Mouse (Mus musculus) adrenal gland, postnatal 10 days (tissue): ENCODE data around the gene Arhgap44. TPM values are rescaled to one million over a fixed set of nuclear protein-coding genes. Genes with fewer than 3 reads are reported as not detected.
A peak's percentile ranks its signal among the peaks of the same experiment; 100 is the strongest.

Experiments
- DNase-seq: peaks from one replicate; pipeline ENCODE4 v3.0.0; 2021; ENCODE audit warnings: mixed read lengths
- total RNA-seq, 2 experiments: library from RNA; stranded (reverse); gene quantifications; 2 replicates each; pipeline ENCODE4 v1.2.3; 2021

Gene Arhgap44
- total RNA-seq, 2 experiments from 2014 or later = 7.5 to 8.7 TPM

DNA sequence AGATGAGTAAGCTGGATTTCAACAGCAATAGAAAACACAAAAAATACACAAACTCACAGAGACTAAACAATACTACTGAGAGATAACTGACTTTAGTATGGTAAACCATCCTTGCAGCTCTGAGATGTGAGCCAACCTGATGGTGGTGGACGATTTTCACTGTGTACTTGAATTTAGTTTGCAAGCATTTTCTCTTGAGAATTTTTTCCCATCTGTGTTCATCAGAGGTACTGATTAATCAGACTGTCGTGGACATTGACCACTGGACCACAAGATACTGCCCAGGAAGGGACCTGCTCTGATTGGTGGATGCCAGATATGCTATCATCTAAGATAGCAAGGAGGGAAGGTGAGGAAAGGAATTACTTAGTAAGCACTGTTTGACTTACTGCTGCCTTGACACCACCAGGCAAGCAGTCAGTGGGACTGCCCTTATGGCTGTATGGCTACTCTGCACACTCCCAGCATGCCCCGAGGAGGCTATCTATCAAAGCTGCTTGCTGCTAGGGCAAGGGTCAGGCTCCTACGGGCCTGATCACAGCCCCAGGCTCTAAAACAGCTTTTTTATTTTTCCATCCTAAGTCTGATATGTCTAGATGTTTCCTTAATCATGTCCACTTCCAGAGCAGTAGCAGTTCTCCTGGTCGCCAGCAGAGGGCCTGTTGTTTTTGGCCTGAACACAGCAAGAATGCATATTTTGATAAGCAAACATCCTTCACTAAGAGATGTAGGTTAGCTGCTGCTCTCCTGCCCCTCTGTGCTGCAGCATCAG, 74.1 kb downstream of the Arhgap44 start:
- DNase-seq = peak; percentile 72

DNA sequence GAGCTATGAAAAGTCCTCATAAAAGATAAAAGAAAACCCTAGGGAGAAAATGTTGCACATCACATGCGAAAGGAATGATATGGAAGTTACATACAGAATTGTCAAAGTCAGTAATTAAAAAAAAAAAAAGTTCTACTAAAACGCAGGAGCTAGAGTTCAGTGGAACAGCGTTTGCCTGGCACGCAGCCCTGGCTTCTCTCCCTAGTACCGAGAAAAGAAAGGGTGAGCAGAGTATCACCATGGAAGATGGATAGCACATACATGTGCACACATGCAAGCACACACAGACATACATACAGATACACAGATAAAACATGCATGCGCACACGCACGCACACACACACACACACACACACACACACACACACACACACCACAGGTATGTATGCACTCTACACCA, 82.0 kb downstream of the Arhgap44 start:
- no peak for DNase-seq

DNA sequence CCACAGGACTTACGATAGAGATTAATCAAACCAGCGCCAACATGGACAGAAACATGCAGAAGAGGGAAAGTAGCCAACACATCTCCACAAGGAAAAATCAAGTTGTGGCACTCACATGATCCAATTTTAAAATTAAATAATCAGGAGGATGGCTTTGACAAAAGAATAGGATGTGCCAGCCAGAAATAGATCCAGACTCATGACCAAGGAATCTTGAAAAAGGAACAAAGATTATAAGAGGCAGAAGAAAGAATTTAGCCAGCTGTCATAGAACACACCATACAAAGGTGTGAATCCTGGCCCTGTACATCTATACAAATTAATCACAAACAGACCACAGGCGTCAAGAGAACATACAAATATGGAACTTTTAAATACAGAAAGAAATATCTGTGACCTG, 82.5 kb downstream of the Arhgap44 start:
- no peak for DNase-seq

DNA sequence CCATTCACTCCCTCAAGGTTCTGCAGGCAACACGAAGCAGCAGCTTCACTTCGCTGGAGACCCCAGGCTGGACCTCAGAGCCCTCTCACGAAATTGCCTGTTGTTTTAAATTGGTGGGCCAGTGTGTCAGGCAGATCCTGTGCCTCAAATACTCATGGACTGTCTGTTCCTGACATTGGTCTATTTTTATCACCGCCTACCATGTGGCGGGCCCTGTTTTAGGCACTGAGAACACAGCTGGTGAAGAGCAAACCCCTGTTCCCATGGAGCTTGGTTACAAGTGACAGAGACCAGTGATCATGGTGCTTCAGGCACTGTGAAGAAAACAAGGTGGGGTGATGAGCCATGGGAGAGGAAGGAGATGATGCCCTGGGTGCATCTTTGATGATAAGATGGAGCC, 93.2 kb downstream of the Arhgap44 start:
- no peak for DNase-seq

DNA sequence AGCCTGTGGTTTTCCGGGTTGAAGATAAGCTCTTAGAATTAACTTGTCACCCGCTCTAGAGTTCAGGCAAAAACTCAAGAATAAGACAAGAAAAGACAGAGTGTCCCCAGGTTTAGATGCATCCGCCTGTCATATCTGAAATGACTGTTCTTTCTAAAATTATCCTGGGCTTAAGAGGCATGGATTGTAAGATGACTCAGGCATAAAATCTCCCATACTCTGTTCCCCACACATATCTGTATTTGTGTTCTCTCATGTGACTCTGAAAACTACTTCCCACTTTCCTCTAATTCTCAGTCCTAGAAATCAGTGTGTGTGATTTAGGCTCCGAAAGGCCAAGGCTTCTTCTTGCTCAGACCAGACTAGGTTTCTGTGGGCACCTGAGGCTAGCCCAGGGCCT, 93.7 kb downstream of the Arhgap44 start:
- DNase-seq = no peak

DNA sequence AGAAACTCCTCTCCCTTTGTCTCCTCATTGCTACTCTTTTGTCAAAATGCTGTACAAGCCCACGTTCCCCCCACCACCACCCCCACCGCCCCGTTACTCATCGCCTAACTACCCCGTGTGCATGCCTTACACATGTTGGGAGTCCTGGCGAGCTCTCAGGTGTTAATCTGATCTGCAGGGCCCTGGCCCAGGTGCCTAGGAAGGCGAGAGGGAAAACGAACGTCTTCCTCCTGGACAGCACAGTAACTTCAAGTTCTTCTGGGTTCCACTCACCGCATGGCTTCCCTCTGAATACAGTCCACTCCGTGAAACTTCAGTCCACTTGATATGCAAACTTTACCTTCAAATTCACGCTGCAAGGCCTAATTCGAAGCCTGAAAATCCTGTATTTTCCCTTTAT, 97.6 kb downstream of the Arhgap44 start:
- no peak for DNase-seq

DNA sequence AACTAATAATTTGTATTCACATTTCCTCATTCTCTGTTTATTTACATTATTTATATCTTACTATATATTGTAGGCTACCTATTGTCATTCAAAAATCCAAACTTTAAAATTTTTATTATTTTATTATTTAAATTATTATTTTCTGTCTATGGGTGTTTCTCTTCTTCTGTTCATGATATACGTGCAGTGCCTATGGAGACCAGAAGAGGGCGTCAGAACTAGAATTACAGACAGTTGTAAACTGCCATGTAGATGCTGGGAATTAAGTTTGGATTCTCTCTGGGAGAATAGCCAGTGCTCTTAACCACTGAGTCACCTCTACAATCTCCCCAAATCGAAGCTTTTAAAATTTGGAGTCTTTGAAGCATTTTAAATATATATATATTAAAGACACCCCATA, 101.3 kb downstream of the Arhgap44 start:
- no peak for DNase-seq

DNA sequence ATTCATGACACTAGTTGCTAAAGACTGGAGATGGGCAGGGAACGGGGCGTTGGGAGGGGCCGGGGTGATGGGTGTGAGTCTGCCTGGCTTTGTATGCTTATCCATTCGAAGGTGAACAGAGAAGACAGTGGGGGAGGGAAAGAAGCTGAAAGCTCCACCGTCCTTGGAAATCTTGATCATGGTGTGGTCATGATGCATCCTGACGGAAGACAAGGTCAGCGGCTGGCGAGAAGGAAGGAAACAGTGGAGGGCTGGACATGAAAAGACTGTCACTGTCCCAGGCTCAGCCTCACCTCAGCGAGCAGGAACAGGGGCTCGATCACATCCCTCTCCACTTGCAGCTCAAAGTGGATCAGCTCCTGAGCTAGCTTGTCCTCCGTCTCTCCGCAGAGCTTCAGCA, 103.2 kb downstream of the Arhgap44 start:
- peak; percentile 25 for DNase-seq

DNA sequence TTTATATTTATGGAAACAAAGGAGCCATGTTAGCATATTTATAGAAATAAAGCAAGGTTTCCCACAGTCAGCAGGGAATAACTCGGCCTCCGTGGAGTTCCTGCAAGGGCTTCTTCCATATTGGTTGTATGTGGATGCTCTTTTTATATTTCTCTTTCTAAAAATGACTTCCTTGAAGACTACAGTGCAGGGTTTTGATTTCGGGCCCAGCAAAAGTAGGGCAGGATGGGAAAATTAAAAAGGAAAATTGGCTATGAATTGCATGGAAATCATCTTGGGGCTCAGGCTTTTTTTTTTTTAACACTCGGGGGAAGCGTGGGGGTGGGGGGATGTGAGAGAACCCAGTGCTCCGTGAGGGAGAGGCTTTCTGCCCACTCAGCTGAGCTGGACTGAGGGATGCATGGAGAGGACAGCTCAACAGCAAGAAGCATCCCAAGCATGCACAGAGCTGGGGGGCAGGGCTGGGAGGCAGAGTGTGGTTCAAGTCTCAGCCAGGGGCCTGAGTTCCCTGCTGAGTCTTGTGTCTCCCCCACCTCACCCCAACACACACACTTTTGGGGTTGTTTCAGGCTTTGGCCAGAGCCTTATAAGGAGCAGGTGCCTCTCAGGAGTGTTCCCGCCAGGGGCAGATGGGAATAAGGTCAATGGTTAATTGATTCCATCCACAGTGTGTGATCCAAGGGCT, 104.4 kb downstream of the Arhgap44 start:
- no peak for DNase-seq

DNA sequence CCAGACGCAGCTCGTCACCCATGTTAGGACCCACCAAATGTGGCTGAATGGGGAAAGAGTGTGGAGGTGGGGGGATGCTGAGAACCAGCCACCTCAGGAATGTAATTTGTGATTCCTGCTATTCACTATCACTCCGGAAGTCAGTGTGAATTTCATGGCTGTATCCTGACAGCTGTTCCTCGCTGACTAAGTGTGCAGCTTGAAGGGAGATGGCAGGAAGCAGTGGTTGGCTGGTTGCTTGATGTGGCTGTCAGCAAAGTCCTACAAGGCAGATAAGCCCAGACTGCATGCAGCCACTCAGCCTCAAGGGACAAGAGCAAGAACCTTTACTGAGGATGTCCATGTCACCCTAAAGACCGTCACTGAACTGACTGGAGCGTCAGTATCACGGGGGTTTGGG, 107.2 kb downstream of the Arhgap44 start:
- DNase-seq = no peak

DNA sequence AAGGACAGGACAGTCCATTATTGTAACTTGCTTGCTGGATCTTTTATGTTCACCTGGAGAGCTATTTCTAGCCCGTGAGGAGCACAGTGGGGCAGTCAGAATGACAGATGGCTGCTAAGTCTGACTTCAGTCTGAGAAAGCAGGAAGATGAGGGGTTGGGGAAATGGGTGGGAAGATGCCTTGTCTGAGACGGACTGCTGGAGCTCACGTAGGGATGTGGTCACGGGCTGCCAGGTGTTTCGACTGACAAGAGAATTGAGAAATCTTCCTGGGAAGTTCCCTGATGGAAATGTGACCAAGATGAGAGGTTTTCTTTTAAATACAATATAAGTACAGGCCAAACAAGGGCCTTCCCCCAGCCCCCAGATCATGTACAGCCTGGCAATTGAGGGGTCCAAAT, 108.5 kb downstream of the Arhgap44 start:
- DNase-seq = no peak

DNA sequence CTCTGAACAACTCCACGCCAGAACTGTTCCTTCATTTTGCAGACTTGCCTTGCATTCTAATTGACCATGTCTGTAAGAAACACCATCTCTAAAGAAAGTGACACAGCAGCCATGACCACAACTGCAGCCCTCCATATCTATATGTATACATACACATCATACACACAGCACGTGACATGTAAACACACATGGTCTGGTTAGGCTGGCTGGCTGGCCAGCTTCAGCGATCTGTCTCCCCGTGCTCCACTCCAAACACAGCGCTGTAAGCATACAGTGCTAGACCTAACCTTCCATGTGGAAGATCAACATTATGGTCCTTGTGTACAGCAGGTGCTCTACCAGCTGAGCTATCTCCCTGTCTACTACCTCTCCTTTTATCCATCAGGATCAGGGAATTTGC, 111.9 kb downstream of the Arhgap44 start:
- DNase-seq = no peak

DNA sequence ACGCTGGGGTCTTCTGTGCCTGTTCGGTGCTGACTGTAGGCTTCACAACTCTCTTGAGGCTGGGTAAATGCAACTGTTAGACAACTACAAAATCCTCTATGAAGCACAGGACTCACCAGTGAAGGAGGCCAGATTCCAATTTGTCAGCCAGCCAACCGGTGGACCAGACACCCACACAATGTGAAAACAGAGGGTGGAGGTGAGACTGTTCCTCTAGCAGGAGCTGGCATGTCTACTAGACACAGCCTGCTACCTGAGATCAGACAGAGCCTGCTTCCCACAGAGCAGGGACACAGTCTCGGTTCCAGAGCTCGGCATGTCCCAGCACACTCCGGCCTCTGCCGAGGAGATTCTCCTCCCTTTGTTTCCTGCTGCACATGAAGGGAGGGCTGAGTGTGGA, 113.7 kb downstream of the Arhgap44 start:
- DNase-seq = no peak

DNA sequence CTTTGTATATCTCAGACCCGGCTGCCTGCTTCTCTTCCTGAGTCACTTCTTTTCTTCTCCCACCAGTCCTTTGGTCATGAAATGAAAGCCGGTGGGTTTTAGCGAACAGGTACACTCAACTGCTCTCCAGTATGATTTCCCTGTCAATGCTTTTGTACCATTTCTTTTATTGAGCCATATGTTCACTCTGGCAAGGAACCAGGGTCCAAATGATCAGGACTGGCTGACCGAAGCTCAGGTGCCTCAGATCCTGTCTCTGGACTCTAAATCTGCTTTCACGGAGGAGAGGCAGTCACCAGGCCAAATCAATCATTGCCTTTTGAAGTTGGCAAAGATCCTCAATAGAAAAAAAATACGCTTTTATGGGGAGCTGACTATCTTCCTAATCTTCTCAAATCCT, 122.2 kb downstream of the Arhgap44 start:
- no peak for DNase-seq

DNA sequence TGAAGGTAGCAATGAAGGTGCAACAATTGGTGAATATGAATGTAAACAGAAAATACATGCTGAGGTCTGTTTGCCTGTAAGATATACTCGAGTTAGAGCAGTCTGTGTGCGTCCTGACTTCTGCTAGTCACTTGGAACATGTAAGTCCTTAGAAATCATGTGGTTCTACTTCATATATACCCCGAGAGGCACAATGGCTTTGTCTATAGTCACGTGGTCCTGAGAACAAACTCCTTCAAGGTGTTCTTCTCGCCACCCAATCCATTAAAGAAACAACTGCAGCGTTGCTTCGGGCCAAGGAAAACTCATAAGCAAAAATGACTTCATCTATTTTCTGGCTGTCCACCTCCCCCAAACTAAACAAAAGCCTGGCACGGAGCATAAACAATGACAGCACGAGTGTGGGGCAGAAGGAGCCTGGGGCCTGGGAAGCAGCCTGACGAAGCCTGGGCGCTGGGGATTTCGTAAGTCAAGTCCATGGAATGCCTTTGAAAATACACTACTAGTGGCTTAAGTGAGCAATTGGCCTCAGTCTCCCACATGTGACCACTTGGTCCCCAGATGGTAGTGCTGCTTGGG, 123.2 kb downstream of the Arhgap44 start:
- DNase-seq = no peak

DNA sequence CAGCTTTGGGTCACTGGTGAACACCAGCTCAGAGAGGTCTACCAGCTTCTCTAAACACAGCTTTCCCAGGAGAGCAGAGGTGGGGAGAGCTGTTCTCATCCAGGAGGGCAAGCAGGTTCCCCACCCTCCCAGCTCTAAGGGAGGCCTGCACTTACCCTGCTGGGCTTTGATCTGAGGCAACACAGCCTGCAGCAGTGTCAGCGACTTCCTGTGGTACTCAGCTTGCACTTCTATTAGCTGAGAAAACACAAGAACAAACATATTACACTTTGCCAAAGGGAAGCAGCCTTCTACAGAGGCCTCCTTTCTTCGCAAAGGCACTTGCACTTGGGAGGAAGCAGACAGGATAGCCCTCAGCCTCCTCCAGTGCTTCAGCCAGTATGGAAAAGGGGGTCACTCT, 123.8 kb downstream of the Arhgap44 start:
- DNase-seq = no peak

DNA sequence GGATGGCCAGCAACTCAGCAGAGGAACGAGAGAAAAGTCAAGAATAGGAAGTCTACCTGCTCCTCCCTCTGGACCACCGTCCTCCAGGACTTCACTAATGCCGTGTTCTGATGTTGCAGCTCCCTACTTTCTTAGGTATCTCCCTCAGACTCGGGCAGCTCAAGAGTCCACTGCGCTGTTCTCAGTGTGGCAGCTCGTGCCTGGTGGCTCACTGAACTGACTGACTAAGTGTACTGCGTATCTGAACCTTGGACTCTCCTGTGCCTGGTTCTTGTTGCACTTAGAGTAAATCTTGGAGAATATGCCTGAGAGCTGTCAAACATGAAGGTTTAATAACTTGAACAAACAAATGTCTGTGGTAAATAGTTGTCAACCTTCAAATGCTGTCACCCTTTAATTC, 130.5 kb downstream of the Arhgap44 start:
- no peak for DNase-seq

DNA sequence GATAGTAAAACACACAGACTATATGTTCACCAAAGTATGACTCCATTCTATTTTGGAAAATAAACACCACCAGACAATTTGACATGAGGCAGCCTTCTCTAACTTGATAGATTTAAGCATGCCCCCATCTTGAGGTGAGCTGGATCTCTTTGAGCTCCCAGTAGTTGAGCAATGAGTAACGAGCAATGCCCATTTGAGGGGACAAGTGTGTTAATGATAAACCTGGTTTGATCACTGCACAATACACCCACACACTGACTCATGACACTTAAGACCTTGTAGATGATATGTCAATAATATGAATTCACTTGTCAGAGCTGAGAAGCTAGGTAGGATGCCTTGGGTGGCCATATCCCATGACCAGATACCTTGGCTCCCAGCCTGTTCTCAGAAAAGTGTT, 132.6 kb downstream of the Arhgap44 start:
- no peak for DNase-seq

DNA sequence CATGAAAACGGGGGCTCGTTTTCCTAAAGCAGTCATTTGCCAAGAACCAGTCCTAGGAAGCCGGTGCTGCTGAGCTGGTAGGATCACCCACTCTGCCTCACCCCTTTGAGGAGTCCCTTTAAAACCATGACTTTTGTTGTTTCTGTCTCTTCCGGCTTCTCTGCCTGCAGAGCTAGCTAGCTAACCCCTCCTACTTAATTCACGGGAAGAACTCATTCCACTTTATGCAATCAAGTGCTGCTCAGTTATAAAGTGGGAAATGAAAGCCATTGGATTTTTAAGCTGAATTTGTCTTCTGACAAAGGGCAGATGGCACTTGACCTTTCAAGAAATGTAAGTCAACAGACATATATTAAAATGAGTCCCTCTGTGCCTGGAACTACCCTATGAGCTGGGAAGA, 134.7 kb downstream of the Arhgap44 start:
- DNase-seq = no peak

DNA sequence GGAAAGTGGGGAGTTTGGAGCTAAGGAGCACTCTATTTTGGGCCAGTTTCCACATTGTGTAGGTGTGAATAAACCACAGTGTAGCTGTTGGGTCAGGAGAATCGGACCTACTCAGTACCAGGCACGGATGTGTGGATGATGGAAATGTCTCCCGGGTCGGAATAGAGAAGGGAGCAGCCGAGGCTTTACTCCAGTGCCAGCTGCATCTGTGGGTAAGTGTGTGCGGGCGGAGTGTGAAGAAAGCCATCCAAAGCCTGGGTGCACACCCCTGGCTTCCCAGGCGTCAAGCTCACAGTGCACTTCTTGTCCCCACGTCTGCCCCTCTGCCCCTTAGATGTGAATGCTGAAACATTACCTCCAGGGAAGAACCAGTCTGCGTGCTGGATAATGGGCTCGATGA, 140.0 kb downstream of the Arhgap44 start:
- no peak for DNase-seq

DNA sequence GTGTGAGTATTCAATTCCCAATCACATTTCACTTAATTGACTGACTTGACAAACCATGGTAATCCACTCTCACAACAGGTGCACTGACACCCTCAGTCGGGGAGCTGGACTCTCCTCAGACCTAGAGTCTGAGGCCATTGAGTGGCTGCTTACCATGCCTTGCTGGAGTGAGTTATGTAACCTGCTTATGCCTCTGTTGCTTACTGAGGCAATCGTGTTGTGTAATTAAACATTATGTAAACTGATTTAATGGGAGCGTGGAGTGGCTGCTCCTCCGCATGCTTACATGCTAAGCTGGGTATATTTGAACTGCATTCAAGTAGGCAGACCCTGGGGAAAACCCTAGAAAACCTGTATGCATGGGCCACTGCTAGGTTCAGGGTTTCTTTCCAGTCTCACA, 142.0 kb downstream of the Arhgap44 start:
- DNase-seq = no peak

DNA sequence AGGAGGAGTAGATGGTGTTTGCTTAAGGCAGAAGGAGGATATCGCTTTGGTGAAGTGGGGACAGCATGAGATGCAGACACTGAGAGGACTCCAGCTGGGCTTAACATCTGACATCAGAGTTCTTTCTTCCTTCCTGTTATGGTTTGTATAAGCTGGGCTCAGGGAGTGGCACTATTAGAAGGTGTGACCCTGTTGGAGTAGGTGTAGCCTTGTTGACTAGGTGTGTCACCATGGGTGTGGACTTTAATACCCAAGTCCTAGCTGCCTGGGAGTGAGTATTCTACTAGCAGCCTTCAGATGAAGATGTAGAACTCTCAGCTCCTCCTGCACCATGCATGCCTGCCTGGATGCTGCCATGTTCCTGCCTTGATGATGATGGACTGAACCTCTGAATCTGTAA, 146.0 kb downstream of the Arhgap44 start:
- DNase-seq = no peak

DNA sequence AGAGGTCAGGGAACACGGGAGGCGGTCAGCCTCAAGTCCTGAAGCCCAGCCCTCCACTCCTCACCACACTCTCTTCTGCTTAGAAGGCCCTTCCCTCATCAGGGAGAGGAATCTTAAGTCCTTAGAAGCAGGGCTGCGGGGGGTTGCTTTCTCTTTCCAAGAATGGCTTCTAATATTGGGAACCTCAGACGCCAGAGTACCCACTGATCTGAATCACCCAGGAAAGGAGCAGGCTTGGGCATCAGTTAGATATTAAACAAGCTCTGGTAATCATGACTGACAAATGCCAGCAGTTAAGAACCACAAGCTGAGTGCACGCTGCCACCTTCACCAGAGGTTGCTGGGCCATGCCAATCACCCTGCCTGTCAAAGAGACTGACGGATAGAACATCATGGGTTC, 148.9 kb downstream of the Arhgap44 start:
- no peak for DNase-seq

DNA sequence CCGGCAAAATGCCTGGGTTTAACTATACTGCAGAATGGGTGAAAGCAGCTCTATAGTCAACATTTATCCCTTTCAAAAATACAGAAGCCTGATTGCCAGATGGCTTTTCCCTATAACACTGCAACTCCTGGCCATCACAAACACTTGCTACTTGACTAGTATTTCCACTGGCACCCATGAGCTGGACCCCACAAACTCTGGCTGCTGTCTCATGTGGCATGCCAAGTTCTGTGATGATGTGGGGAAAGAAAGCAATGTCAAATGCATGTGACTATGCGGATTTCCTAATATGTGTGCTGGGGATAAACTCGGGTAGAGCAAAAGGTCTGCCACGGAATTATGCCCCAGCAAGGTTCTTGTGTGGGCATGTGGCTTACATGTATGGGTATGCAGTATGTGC, 156.7 kb downstream of the Arhgap44 start:
- DNase-seq = no peak
